Mouse (Mus musculus) embryonic facial prominence, embryonic 11.5 days (tissue): ENCODE results near the gene Faap100. TPM values are rescaled to one million over a fixed set of nuclear protein-coding genes. Genes with fewer than 3 reads are reported as not detected.

Experiments
- ATAC-seq: fragments of 200-750 bp; cut with Nextera tagmentation; replicated peaks from 2 replicates; pipeline ENCODE4 v1.8.0; 2017; ENCODE audit warnings: low read depth; ENCODE audit not compliant: insufficient number of reproducible peaks, low FRiP score, low TSS enrichment
- DNase-seq: peaks from one replicate; pipeline ENCODE4 v3.0.0-alpha.2; 2015; ENCODE audit warnings: low spot score
- H3K27ac ChIP-seq: fragments of 300-500 bp; sonication (generic); replicated peaks from 2 replicates; pipeline ENCODE4 v1.5.1; 2014; ENCODE audit warnings: mild to moderate bottlenecking, low read depth, low read length, control low read depth
- H3K27me3 ChIP-seq: fragments of 300-500 bp; sonication (generic); 2 replicates; pipeline ENCODE4 v1.6.1; 2014; ENCODE audit warnings: mild to moderate bottlenecking, low read length, moderate library complexity, mixed read lengths; ENCODE audit not compliant: control insufficient read depth, insufficient read depth
- H3K36me3 ChIP-seq: fragments of 300-500 bp; sonication (generic); replicated peaks from 2 replicates; pipeline ENCODE4 v1.6.1; 2014; ENCODE audit warnings: low read depth, mild to moderate bottlenecking, low read length, moderate library complexity, mixed read lengths; ENCODE audit not compliant: control insufficient read depth, insufficient read depth
- H3K4me1 ChIP-seq: fragments of 300-500 bp; sonication (generic); 2 replicates; pipeline ENCODE4 v1.6.1; 2014; ENCODE audit warnings: low read length, mixed read lengths; ENCODE audit not compliant: control insufficient read depth, insufficient read depth
- H3K4me2 ChIP-seq: fragments of 300-500 bp; sonication (generic); 2 replicates; pipeline ENCODE4 v1.6.1; 2014; ENCODE audit warnings: low read depth, mild to moderate bottlenecking, control low read depth, low read length, moderate library complexity
- H3K4me3 ChIP-seq: fragments of 300-500 bp; sonication (generic); 2 replicates; pipeline ENCODE4 v1.5.1; 2014; ENCODE audit warnings: low read depth, low read length, control low read depth
- H3K9ac ChIP-seq: fragments of 300-500 bp; sonication (generic); replicated peaks from 2 replicates; pipeline ENCODE4 v1.6.1; 2014; ENCODE audit warnings: mild to moderate bottlenecking, control low read depth, low read length
- H3K9me3 ChIP-seq: fragments of 300-500 bp; sonication (generic); replicated peaks from 2 replicates; pipeline ENCODE4 v1.6.1; 2016; ENCODE audit warnings: mild to moderate bottlenecking, low read length, inconsistent platforms, mixed read lengths; ENCODE audit not compliant: control insufficient read depth
- WGBS: fragments of 180-500 bp; shearing (Covaris S2); extraction: QIAGEN DNeasy Blood & Tissue Kit; methylation state at CpG from one replicate; pipeline ENCODE4 v1.1.7; 2014; 5-methylcytosine and 5-hydroxymethylcytosine counted together
- polyA plus RNA-seq: library from polyadenylated mRNA; unstranded; fragments of >200 nt; fragmentation: Nextera tagmentation; extraction: Ambion mirVana; gene quantifications from 2 replicates; pipeline ENCODE4 v1.2.1, GENCODE M21; 2014

Gene Faap100
- polyA plus RNA-seq, 1 experiment from 2014 or later = 20.5 TPM

GRCm38 (mm10) chr11:120373820-120374586 is 4.6 kb downstream of the Faap100 start:
- ATAC-seq = no peak
- H3K4me3 ChIP-seq = no peak overlapping the region
- H3K4me1 ChIP-seq = peaks cover 2% of the 10 kb centered on the region; the same call in 1 of the 2 replicates
- H3K27me3 ChIP-seq = no peaks in the 10 kb centered on the region
- 90% methylated on average over 23 of the region's 23 CpGs for WGBS
- no peak overlapping the region for H3K4me2 ChIP-seq
- peaks cover 3% of the 10 kb centered on the region for H3K36me3 ChIP-seq
- DNase-seq = no peak
- no peaks in the 10 kb centered on the region for H3K9me3 ChIP-seq
- no peak overlapping the region for H3K27ac ChIP-seq
- H3K9ac ChIP-seq = no peak overlapping the region

- H3K36me3 ChIP-seq = peaks cover 3% of the 10 kb centered on the region
- no peak overlapping the region for H3K9ac ChIP-seq
- no peak for ATAC-seq
- DNase-seq = no peak
- no peaks in the 10 kb centered on the region for H3K9me3 ChIP-seq
- H3K4me1 ChIP-seq = 0 out of 2 replicates have a peak, but pooled peaks cover 2% of the 10 kb centered on the region
- 56% methylated on average over 13 of the region's 13 CpGs for WGBS
- H3K4me2 ChIP-seq = no peak overlapping the region
- no peak overlapping the region for H3K27ac ChIP-seq
- no peaks in the 10 kb centered on the region for H3K27me3 ChIP-seq
- no peak overlapping the region for H3K4me3 ChIP-seq
Observed at GRCm38 (mm10) chr11:120373025-120373424, 5.5 kb downstream of the Faap100 start.

- H3K36me3 ChIP-seq = no peaks in the 10 kb centered on the region; the same call in none of the 2 replicates
- H3K27ac ChIP-seq = no peak overlapping the region
- no peak overlapping the region for H3K4me2 ChIP-seq
- peak; percentile 67 for DNase-seq
- H3K4me3 ChIP-seq = no peak overlapping the region
- ATAC-seq = peak; percentile 71
- H3K9me3 ChIP-seq = no peaks in the 10 kb centered on the region
- no peaks in the 10 kb centered on the region for H3K27me3 ChIP-seq
- H3K9ac ChIP-seq = no peak overlapping the region
- no peaks in the 10 kb centered on the region for H3K4me1 ChIP-seq
- WGBS = 34% methylated on average over 8 of the region's 8 CpGs
Observed at GRCm38 (mm10) chr11:120369656-120370055, 8.9 kb downstream of the Faap100 start.

GRCm38 (mm10) chr11:120366443-120367027 is 12.0 kb downstream of the Faap100 start:
- Histone ChIP-seq H3K4me3 (no peak overlapping the region), H3K36me3 (no peaks in the 10 kb centered on the region), H3K4me1 (no peaks in the 10 kb centered on the region), H3K9ac (no peak overlapping the region), H3K4me2 (no peak overlapping the region), H3K27me3 (no peaks in the 10 kb centered on the region), H3K27ac (no peak overlapping the region), H3K9me3 (no peaks in the 10 kb centered on the region)
- WGBS = 29% methylated on average over 7 of the region's 7 CpGs
- DNase-seq (no peak), ATAC-seq (no peak)

- no peaks in the 10 kb centered on the region for H3K27me3 ChIP-seq
- WGBS = 80% methylated on average over 6 of the region's 6 CpGs
- H3K4me3 ChIP-seq = no peak overlapping the region
- no peak overlapping the region for H3K9ac ChIP-seq
- ATAC-seq (no peak), DNase-seq (no peak)
- H3K36me3 ChIP-seq = no peaks in the 10 kb centered on the region
- H3K27ac ChIP-seq = no peak overlapping the region
- H3K4me2 ChIP-seq = no peak overlapping the region
- no peaks in the 10 kb centered on the region for H3K9me3 ChIP-seq
- peaks cover 8% of the 10 kb centered on the region for H3K4me1 ChIP-seq
Observed at GRCm38 (mm10) chr11:120362891-120363290, 15.7 kb downstream of the Faap100 start.

- Histone ChIP-seq H3K9ac (no peak within 1 kb of the TSS), H3K4me1 (peaks cover 9% of the 10 kb centered on the region), H3K36me3 (no peaks in the 10 kb centered on the region), H3K27ac (no peak within 1 kb of the TSS), H3K4me3 (no peak within 1 kb of the TSS), H3K9me3 (no peaks in the 10 kb centered on the region), H3K4me2 (no peak within 1 kb of the TSS), H3K27me3 (no peaks in the 10 kb centered on the region)
- DNase-seq = no peak
- ATAC-seq = no peak
- WGBS = 61% methylated on average over 10 of the region's 10 CpGs
Observed at GRCm38 (mm10) chr11:120361295-120361694, 17.3 kb downstream of the Faap100 start, which contains the start of gene Fscn2. Gene Fscn2, plus strand, starts transcription at chr11:120361534.

- no peaks in the 10 kb centered on the region for H3K27me3 ChIP-seq
- WGBS = 63% methylated on average over 5 of the region's 5 CpGs
- H3K9me3 ChIP-seq = no peaks in the 10 kb centered on the region
- no peak overlapping the region for H3K27ac ChIP-seq
- peaks cover 9% of the 10 kb centered on the region for H3K4me1 ChIP-seq
- H3K36me3 ChIP-seq = no peaks in the 10 kb centered on the region
- no peak for ATAC-seq
- H3K4me3 ChIP-seq = no peak overlapping the region
- H3K9ac ChIP-seq = no peak overlapping the region
- no peak overlapping the region for H3K4me2 ChIP-seq
- no peak for DNase-seq
Observed at GRCm38 (mm10) chr11:120360755-120361154, 17.8 kb downstream of the Faap100 start.

- 39% methylated on average over 8 of the region's 8 CpGs for WGBS
- no peak overlapping the region for H3K9ac ChIP-seq
- no peak overlapping the region for H3K27ac ChIP-seq
- DNase-seq (no peak), ATAC-seq (no peak)
- no peaks in the 10 kb centered on the region for H3K36me3 ChIP-seq
- peaks cover 9% of the 10 kb centered on the region for H3K4me1 ChIP-seq
- no peaks in the 10 kb centered on the region for H3K9me3 ChIP-seq
- H3K4me3 ChIP-seq = no peak overlapping the region
- H3K27me3 ChIP-seq = no peaks in the 10 kb centered on the region
- no peak overlapping the region for H3K4me2 ChIP-seq
Observed at GRCm38 (mm10) chr11:120360062-120360461, 18.5 kb downstream of the Faap100 start.
